Mouse (Mus musculus): ENCODE measurements around the gene Dpp9.

DNA sequence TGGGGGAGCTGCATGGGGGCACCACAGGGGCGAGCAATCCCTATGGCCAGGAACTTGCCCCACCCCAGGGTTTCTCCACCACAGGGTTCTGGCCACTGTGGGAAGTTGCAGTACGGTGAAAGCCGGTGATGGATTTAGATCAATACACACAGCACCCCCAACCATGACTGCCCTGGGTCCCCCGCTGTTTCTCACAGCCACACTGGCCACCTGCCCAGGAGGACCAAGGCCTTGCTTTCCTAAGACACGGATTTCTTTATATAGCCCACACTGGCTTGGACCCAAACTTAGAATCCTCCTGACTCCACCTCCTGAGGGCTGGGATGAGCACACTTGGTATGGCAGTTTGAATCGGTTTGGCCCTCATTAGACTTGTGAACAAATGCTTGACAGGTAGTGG lies 27.4 kb downstream of the Dpp9 start:
- TF ChIP-seq FOSL1 (IDR thresholded peaks at IDR 0.05; ENCODE audit: insufficient read depth, low read length, poor library complexity, severe bottlenecking) (no peak), CTCF (IDR thresholded peaks at IDR 0.05; ENCODE audit: control insufficient read depth, insufficient read depth, insufficient read length) (no peak)

All from C2C12 (cell line).